Mouse (Mus musculus): ENCODE measurements around the gene Rgs7. TPM values are rescaled to one million over a fixed set of nuclear protein-coding genes. Genes with fewer than 3 reads are reported as not detected.

Gene Rgs7
- polyA plus RNA-seq, 1 experiment = 0.45 TPM

DNA sequence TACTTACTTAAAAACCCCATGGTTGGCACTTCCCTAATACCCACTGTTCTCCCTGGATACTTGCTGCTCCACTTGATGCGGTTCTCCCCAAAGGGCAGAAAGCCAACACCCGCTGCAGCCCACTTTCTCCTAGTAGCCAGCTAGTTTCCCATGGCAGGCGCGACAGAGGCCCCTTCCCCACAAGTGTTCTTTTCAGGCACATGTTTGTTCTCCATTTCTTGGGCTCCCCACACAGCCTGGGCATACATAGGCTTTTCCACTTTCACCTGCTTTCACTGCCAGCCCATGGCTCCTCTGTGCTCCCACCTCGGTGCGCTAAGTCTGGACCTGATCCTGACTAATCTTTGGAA, 814 bp downstream of the Rgs7 start:
- TF ChIP-seq POLR2A (IDR thresholded peaks at IDR 0.05; ENCODE audit: borderline replicate concordance, extremely low read depth, low read depth, low read length) = no peak
- no peak for TF ChIP-seq CTCF (IDR thresholded peaks at IDR 0.05; ENCODE audit: insufficient read depth, low read length)
- H3K4me1 ChIP-seq (ENCODE audit: control insufficient read depth, insufficient read depth, low read length) = no peaks in the 10 kb centered on the region
- H3K4me3 ChIP-seq (replicated peaks; ENCODE audit: extremely low read depth, low read depth, low read length) = no peak overlapping the region
- no peak for DNase-seq
- WGBS = 11% methylated on average over 6 of the region's 6 CpGs

DNA sequence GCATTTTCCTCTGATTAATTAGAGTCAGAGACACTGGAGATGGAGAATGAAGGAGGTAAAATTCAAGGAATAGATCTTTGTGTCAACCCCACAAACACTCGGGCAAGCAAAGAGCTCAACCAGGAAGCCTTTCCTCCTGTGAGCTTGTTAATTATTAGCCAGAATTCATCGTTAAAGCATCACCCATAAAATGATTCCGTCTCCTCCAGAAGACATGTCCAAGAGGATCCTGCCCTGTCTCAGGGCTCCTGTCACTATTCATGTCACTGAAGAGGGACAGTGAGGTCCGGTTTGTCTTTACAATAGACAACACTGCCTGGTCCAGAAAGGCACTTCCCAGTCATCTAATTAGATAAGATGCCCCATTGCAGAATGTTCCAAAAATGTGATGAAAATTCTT, 7.2 kb downstream of the Rgs7 start:
- no peak for DNase-seq
- WGBS = 74% methylated on average over 4 of the region's 4 CpGs
- Histone ChIP-seq H3K4me1 (ENCODE audit: control insufficient read depth, insufficient read depth, low read length) (no peaks in the 10 kb centered on the region), H3K4me3 (replicated peaks; ENCODE audit: extremely low read depth, low read depth, low read length) (no peak overlapping the region)
- TF ChIP-seq CTCF (IDR thresholded peaks at IDR 0.05; ENCODE audit: insufficient read depth, low read length) (no peak), POLR2A (IDR thresholded peaks at IDR 0.05; ENCODE audit: borderline replicate concordance, extremely low read depth, low read depth, low read length) (no peak)

DNA sequence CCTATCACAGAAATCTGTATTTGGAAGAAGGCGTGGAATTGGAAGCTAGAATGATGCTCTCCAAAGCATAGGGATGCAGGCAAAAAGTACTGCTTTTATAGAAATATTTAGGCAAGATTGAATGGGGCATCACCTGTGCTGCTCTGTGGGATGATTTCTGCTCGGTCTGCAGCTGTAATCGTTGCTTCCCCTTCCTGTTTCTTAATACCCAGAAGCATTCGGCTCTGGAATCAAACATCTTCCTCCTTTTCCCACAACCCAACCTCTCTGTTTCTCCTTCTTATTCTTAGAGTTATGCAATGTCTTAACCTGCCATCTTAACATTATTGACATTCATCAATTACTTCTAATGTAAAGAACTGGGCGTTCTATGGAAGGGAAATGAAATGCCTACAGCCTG, 19.2 kb downstream of the Rgs7 start:
- no peak for DNase-seq
- no peak for TF ChIP-seq CTCF (IDR thresholded peaks at IDR 0.05; ENCODE audit: insufficient read depth, low read length)
- TF ChIP-seq POLR2A (IDR thresholded peaks at IDR 0.05; ENCODE audit: borderline replicate concordance, extremely low read depth, low read depth, low read length) = no peak
- Histone ChIP-seq H3K4me1 (ENCODE audit: control insufficient read depth, insufficient read depth, low read length) (no peaks in the 10 kb centered on the region), H3K4me3 (replicated peaks; ENCODE audit: extremely low read depth, low read depth, low read length) (no peak overlapping the region)
- 60% methylated on average over 5 of the region's 5 CpGs for WGBS

DNA sequence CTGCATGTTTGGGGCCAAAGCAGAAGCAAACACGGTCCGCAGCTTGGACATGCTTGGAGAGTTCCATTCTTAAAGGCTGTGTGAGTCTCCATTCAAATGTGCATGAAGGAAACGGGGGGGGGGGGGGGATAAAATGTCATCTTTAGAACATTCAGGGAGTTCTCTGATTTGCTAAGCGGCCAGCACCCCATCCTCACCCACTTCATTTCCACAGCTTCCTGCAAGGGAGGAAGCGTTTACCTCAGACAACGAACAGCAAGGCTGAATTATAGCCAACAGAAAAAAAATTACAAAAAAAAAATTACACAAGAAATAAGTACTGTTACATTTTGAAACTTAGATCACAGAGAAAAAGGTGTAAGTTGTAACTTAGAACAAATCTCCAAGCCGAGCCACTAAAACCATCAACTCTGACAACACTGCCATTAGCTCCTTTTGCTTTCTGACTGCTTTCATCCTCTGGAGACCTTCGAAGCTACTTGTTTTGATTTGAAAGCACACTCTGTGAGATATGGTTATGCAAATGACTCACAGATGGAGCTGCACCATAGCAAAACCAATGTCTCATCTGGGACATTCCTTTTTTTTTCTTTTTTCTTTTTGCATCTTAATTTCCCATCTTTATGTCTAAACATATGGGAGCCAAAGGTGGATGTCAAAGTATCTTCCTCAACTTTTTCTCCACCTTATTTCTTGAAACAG, 23.1 kb downstream of the Rgs7 start:
- Histone ChIP-seq H3K4me3 (replicated peaks; ENCODE audit: extremely low read depth, low read depth, low read length) (no peak overlapping the region), H3K4me1 (ENCODE audit: control insufficient read depth, insufficient read depth, low read length) (no peaks in the 10 kb centered on the region)
- 38% methylated on average over 8 of the region's 8 CpGs for WGBS
- no peak for TF ChIP-seq CTCF (IDR thresholded peaks at IDR 0.05; ENCODE audit: insufficient read depth, low read length)
- no peak for TF ChIP-seq POLR2A (IDR thresholded peaks at IDR 0.05; ENCODE audit: borderline replicate concordance, extremely low read depth, low read depth, low read length)
- DNase-seq = no peak

DNA sequence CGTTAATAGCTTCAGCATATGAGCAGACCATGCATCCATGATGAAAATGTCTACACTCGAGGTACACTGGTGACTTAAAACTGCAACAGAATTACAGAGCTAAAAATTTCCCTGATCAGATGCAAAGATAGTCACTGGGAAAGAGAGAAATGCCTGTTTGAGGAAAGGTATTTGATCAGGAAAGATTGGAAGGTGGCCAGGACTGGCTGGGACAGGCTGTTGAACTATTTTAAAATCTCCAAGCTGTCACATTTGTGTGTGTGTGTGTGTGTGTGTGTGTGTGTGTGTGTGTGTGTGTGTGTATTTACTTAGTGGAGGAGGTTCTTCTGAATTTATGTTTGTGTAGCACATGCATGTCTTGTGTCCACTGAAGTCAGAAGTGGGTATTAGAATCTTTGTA, 27.7 kb downstream of the Rgs7 start:
- no peak for DNase-seq
- TF ChIP-seq CTCF (IDR thresholded peaks at IDR 0.05; ENCODE audit: insufficient read depth, low read length) (no peak), POLR2A (IDR thresholded peaks at IDR 0.05; ENCODE audit: borderline replicate concordance, extremely low read depth, low read depth, low read length) (no peak)
- 71% methylated on average over 2 of the region's 2 CpGs for WGBS
- Histone ChIP-seq H3K4me3 (replicated peaks; ENCODE audit: extremely low read depth, low read depth, low read length) (no peak overlapping the region), H3K4me1 (ENCODE audit: control insufficient read depth, insufficient read depth, low read length) (no peaks in the 10 kb centered on the region)

DNA sequence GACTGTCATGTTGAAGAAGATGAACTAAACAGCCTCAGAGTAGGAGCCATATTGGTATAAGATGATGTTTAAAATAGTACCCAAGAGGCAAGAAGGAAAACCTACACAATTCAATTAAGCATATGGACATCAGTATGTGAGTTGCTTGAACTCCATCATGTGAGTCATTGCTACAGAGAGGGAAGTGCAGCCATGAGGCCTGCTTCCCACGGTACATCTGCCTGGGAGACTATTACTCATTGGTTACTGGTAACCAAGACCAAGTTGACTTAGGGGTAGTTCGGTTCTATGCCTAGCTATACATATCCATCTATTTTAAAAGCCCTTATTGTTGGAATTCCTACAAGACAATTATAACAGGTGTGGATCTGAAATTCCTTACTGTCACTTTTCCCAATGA, 29.9 kb downstream of the Rgs7 start:
- WGBS = 81% methylated on average over 2 of the region's 2 CpGs
- DNase-seq = no peak
- TF ChIP-seq CTCF (IDR thresholded peaks at IDR 0.05; ENCODE audit: insufficient read depth, low read length) = no peak
- TF ChIP-seq POLR2A (IDR thresholded peaks at IDR 0.05; ENCODE audit: borderline replicate concordance, extremely low read depth, low read depth, low read length) = no peak
- Histone ChIP-seq H3K4me3 (replicated peaks; ENCODE audit: extremely low read depth, low read depth, low read length) (no peak overlapping the region), H3K4me1 (ENCODE audit: control insufficient read depth, insufficient read depth, low read length) (no peaks in the 10 kb centered on the region)

DNA sequence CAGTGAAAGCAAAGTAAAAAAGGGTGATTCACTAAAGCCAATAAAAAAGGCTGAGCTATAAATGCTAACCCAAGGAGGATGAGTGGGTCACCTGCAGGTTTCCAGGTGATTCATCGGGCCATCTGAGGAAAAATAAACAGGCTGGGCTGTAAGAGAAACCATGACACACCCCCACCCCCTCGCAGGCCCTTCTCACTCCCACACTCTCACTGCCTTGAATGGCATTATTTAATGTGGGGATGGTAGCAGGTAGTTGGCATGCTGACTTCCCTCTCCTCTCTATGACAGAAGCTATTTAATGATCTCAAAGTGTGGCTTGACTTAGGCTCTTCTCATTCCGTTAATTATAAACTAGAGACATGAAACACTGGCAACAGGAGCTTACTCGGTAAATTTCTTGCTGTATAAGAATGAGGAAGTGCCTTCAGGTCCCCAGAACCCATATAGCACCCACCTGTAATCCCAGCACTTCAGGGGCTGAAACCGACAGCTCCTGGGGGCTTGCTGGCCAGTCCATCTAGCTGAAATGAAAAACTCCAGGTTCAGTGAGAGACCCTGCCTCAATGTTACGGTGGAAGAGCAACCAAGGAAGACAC, 38.2 kb downstream of the Rgs7 start:
- WGBS = 72% methylated on average over 6 of the region's 6 CpGs
- no peaks in the 10 kb centered on the region for H3K4me1 ChIP-seq (ENCODE audit: control insufficient read depth, insufficient read depth, low read length)
- no peak for TF ChIP-seq POLR2A (IDR thresholded peaks at IDR 0.05; ENCODE audit: borderline replicate concordance, extremely low read depth, low read depth, low read length)
- no peak for TF ChIP-seq CTCF (IDR thresholded peaks at IDR 0.05; ENCODE audit: insufficient read depth, low read length)
- no peak overlapping the region for H3K4me3 ChIP-seq (replicated peaks; ENCODE audit: extremely low read depth, low read depth, low read length)
- no peak for DNase-seq

DNA sequence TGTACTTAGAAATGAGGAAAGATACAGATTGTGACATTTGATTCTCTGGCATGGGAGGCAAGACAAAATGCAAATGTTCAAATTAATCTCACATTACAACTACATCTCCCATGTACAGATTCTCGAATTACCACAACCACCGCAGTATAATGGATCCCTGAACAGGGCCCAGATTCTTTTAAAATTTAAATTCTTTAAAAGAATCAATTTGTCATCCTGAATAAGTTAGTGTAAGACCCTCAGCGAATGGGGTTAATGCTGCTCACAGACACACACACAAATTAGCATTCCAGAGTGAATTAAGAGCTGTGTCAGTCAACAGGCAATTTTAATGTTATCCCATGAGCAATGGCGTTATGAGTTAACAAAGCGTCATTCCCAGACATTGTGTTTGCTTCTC, 44.3 kb downstream of the Rgs7 start:
- 74% methylated on average over 5 of the region's 5 CpGs for WGBS
- no peak overlapping the region for H3K4me3 ChIP-seq (replicated peaks; ENCODE audit: extremely low read depth, low read depth, low read length)
- no peak for TF ChIP-seq CTCF (IDR thresholded peaks at IDR 0.05; ENCODE audit: insufficient read depth, low read length)
- TF ChIP-seq POLR2A (IDR thresholded peaks at IDR 0.05; ENCODE audit: borderline replicate concordance, extremely low read depth, low read depth, low read length) = no peak
- no peaks in the 10 kb centered on the region for H3K4me1 ChIP-seq (ENCODE audit: control insufficient read depth, insufficient read depth, low read length)
- DNase-seq = no peak

DNA sequence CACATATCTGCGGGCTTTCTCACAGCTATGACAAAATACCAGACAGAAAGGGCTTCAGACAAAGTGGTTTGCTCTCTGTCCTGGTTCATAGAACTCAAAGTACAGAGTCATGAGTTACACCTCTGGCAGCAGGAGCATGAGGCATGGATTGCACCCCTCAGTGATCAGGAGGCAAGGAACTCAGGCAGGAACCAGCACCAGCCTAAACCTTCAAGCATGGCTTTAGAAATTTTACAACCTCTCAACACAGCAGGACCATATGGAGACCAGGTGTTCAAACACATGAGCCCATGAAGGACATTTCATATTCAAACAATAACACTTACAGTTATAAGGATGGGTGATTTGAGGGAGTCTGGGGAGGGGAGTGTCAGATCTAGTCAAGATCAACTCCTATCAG, 49.4 kb downstream of the Rgs7 start:
- 70% methylated on average over 1 of the region's 1 CpGs for WGBS
- TF ChIP-seq POLR2A (IDR thresholded peaks at IDR 0.05; ENCODE audit: borderline replicate concordance, extremely low read depth, low read depth, low read length) (no peak), CTCF (IDR thresholded peaks at IDR 0.05; ENCODE audit: insufficient read depth, low read length) (no peak)
- Histone ChIP-seq H3K4me1 (ENCODE audit: control insufficient read depth, insufficient read depth, low read length) (no peaks in the 10 kb centered on the region), H3K4me3 (replicated peaks; ENCODE audit: extremely low read depth, low read depth, low read length) (no peak overlapping the region)
- no peak for DNase-seq

DNA sequence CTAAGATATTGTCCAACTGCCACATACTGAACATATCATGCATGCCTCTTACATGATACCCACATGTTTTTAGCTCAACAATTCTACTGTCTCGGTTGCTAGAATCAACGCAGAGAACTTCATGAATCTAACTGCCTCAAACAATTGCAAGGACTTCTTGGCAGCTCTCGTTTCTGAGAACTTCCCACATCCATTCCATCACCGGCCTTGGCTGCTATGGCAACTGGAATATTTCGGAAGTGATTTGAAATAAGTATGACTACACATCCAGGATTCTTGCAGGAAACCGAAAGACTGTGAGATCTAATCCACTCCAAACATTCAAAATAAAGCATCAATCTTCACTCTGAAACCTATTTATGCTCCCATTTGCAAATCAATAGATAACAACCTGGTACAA, 50.3 kb downstream of the Rgs7 start:
- TF ChIP-seq POLR2A (IDR thresholded peaks at IDR 0.05; ENCODE audit: borderline replicate concordance, extremely low read depth, low read depth, low read length) = no peak
- no peak for TF ChIP-seq CTCF (IDR thresholded peaks at IDR 0.05; ENCODE audit: insufficient read depth, low read length)
- Histone ChIP-seq H3K4me3 (replicated peaks; ENCODE audit: extremely low read depth, low read depth, low read length) (no peak overlapping the region), H3K4me1 (ENCODE audit: control insufficient read depth, insufficient read depth, low read length) (no peaks in the 10 kb centered on the region)
- WGBS = 71% methylated on average over 6 of the region's 6 CpGs
- DNase-seq = no peak

Data from lung, adult 2 months (tissue).